Mouse (Mus musculus): Measurements from ENCODE around the gene Gpr87.

GRCm38 (mm10) chr3:59194938-59195337, at the start of gene Gpr87:
- TF ChIP-seq GATA1 (IDR thresholded peaks at IDR 0.05; ENCODE audit: low read length): no peak
- no peak for TF ChIP-seq TAL1 (IDR thresholded peaks at IDR 0.05; ENCODE audit: low read length)

All from erythroblast, embryonic 14.5 days (primary cell).